Mouse (Mus musculus) ES-E14 (cell line): ENCODE results near the gene Adamtsl3. TPM values are rescaled to one million over a fixed set of nuclear protein-coding genes. Genes with fewer than 3 reads are reported as not detected.

Experiments used
- DNase-seq: peaks from one replicate; pipeline ENCODE4 v3.0.0-alpha.2; 2013; ENCODE audit warnings: low read depth, low spot score
- H3K27ac ChIP-seq: 2 replicates; pipeline ENCODE4 v1.5.1; 2012; ENCODE audit warnings: low read depth, mild to moderate bottlenecking, low read length, moderate library complexity, mixed read lengths; ENCODE audit not compliant: poor library complexity, insufficient read depth, severe bottlenecking
- H3K36me3 ChIP-seq: 2 replicates; pipeline ENCODE4 v1.6.1; 2012; ENCODE audit warnings: mild to moderate bottlenecking, low read length, moderate library complexity, mixed read lengths; ENCODE audit not compliant: control insufficient read depth, poor library complexity, insufficient read depth, severe bottlenecking
- H3K4me1 ChIP-seq, 2 experiments: fragments of 150-350 bp in 1 of 2; sonication (generic) in 1 of 2; 2 replicates each; pipeline ENCODE4 v1.6.1; 2012; ENCODE audit warnings: low read length in 2 of 2, mild to moderate bottlenecking in 1 of 2, mixed read lengths in 1 of 2; ENCODE audit not compliant: control insufficient read depth in 2 of 2, insufficient read depth in 2 of 2, poor library complexity in 1 of 2
- H3K4me3 ChIP-seq, 2 experiments: fragments of 150-350 bp in 1 of 2; sonication (generic) in 1 of 2; 2 replicates each; pipeline ENCODE4 v1.5.1; 2012; ENCODE audit warnings: low read length in 2 of 2, low read depth in 1 of 2, mild to moderate bottlenecking in 1 of 2, mixed read lengths in 1 of 2; ENCODE audit not compliant: insufficient read depth in 1 of 2, poor library complexity in 1 of 2, severe bottlenecking in 1 of 2
- H3K9ac ChIP-seq: 2 replicates; pipeline ENCODE4 v1.6.1; 2012; ENCODE audit warnings: low read depth, mild to moderate bottlenecking, low read length, mixed read lengths; ENCODE audit not compliant: poor library complexity, insufficient read depth, severe bottlenecking
- H3K9me3 ChIP-seq: fragments of 150-350 bp; sonication (generic); 2 replicates; pipeline ENCODE4 v1.6.1; 2012; ENCODE audit warnings: low read depth, mild to moderate bottlenecking, low read length; ENCODE audit not compliant: control insufficient read depth, insufficient read depth
- CHD2 ChIP-seq: IDR thresholded peaks from 2 replicates; pipeline ENCODE4 v1.6.1; 2014; ENCODE audit warnings: mild to moderate bottlenecking, low read depth, low read length, inconsistent platforms
- HCFC1 ChIP-seq: IDR thresholded peaks from 2 replicates; pipeline ENCODE4 v1.6.1; 2012; ENCODE audit warnings: low read length, inconsistent platforms, borderline replicate concordance; ENCODE audit not compliant: insufficient read depth
- MAFK ChIP-seq: IDR thresholded peaks from 2 replicates; pipeline ENCODE4 v1.6.1; 2014; ENCODE audit warnings: mild to moderate bottlenecking, low read depth, low read length, inconsistent platforms; ENCODE audit not compliant: insufficient read depth
- ZC3H11A ChIP-seq: IDR thresholded peaks from 2 replicates; pipeline ENCODE4 v1.6.1; 2012; ENCODE audit warnings: low read depth, mild to moderate bottlenecking, inconsistent platforms, low read length, borderline replicate concordance
- ZNF384 ChIP-seq: IDR thresholded peaks from 2 replicates; pipeline ENCODE4 v1.6.1; 2012; ENCODE audit warnings: low read depth, low read length, inconsistent platforms
- in situ Hi-C, 2 experiments: fragments of 600-800 bp; cut with MboI; formaldehyde crosslinking; loops; one replicate each; pipeline ENCODE4 v1.15.1; 2025; ENCODE audit warnings: low sequenced_read_pairs in 2 of 2, inconsistent platforms in 1 of 2; ENCODE audit not compliant: unreplicated experiment in 2 of 2
- total RNA-seq: library from RNA; depleted of rRNA; stranded (reverse); fragments of 300-350 nt; gene quantifications from 2 replicates; pipeline ENCODE4 v1.2.3, GENCODE M21; 2012

The Adamtsl3 gene
- total RNA-seq, 1 experiment: 0.71 TPM

DNA sequence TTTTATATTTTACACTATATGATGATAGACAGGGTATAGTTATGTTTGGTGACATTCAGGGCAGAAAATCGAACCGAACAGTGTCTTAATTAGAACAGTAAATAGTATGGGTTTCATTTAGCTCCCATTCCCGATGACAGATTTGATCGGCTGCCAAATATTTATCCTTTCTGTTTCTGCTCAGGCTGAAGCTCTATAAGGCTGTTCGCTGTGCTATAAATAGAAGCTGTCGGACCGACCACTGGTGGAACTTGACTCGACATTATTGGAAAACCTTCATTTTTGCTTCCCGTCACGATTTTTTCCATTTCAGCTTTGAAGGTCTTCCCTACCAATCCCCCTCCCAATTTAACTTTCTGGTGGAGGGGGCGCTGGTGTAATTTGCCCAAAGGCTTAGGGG, 89.9 kb downstream of the Adamtsl3 start:
- in situ Hi-C loops: no loop called here
- no peaks in the 10 kb centered on the region for H3K36me3 ChIP-seq
- TF ChIP-seq ZNF384 (no peak), MAFK (no peak), HCFC1 (no peak), ZC3H11A (no peak), CHD2 (no peak)
- H3K9me3 ChIP-seq: no peaks in the 10 kb centered on the region
- H3K27ac ChIP-seq: no peak overlapping the region
- no peak for DNase-seq
- H3K4me1 ChIP-seq: no peaks in the 10 kb centered on the region
- no peak overlapping the region for H3K9ac ChIP-seq
- H3K4me3 ChIP-seq: no peak overlapping the region

DNA sequence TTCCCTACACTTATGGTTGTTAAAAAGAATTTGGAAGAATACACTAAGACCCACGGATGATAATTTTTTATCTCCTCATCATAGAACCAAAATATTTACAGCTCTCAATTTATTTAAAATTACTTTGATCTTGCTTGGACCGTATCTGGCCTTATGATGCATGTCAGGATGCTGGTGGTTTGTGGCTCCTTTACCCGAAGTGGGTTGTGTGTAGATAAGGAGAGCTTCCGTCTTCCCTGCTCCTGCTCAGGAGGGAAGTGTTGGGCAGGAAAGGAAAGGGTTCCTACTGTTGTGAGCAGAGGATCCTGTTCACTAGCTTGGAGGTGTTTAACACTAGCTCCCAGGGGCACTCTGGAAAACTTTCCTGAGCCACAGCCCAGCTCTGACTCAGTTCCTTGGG, 94.0 kb downstream of the Adamtsl3 start:
- H3K4me3 ChIP-seq: no peak overlapping the region
- no peak overlapping the region for H3K27ac ChIP-seq
- no peak for DNase-seq
- no peaks in the 10 kb centered on the region for H3K36me3 ChIP-seq
- no peaks in the 10 kb centered on the region for H3K4me1 ChIP-seq
- in situ Hi-C loops: no loop called here
- no peaks in the 10 kb centered on the region for H3K9me3 ChIP-seq
- no peak overlapping the region for H3K9ac ChIP-seq
- TF ChIP-seq ZNF384 (no peak), MAFK (no peak), CHD2 (no peak), ZC3H11A (no peak), HCFC1 (no peak)

- in situ Hi-C loops: no loop called here
- no peaks in the 10 kb centered on the region for H3K4me1 ChIP-seq
Measured at GRCm38 (mm10) chr7:82431572-82431971, 96.1 kb downstream of the Adamtsl3 start.

DNA sequence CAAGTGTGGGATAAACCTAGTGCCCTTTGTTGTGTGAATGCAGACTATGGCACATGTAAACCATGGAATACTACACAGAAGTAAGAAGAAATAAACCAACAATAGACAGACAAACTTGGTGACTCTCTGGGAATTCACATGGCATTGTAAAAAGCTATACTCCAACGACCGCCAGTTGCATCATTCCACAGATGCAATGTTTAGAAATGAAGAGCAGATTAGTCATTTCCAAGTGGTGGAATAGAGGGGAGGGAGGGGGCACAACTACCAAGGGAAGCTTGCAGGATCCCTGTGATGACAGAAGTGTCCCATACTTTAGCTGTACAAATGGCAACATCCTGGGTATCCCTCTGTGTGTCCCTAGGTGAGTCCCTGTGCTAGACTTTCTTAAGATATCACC, 97.7 kb downstream of the Adamtsl3 start:
- no peaks in the 10 kb centered on the region for H3K9me3 ChIP-seq

More at GRCm38 (mm10) chr7:82431572-82431971, 96.1 kb downstream of the Adamtsl3 start:
- no peak overlapping the region for H3K9ac ChIP-seq
- no peaks in the 10 kb centered on the region for H3K9me3 ChIP-seq
- H3K36me3 ChIP-seq: no peaks in the 10 kb centered on the region
- DNase-seq: no peak
- TF ChIP-seq HCFC1: no peak
- no peak for TF ChIP-seq ZC3H11A
- no peak for TF ChIP-seq ZNF384
- no peak for TF ChIP-seq MAFK
- TF ChIP-seq CHD2: no peak
- H3K27ac ChIP-seq: no peak overlapping the region
- no peak overlapping the region for H3K4me3 ChIP-seq

DNA sequence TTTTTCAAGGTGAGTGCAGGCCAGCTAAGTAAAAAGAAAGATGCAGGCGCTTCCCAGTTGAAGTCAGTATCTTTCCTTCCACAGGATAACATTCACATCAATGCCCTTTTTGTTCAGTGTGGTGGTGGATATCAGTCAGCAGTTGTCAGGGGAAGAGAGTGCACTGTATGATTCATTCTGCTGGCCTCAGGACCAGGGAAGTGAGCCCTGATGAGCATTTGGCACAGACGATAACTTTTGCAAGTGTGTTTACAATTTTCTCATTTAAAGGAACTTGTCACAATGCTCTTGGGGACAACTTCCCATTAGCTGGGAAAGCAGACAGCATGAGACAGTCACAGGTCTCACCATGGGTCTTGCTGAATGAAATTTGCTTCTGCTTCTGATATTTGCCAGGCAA, 122.9 kb downstream of the Adamtsl3 start:
- in situ Hi-C loops: no loop called here

More for the DNA sequence above, 97.7 kb downstream of the Adamtsl3 start:
- in situ Hi-C loops: no loop called here
- H3K4me3 ChIP-seq: no peak overlapping the region
- no peaks in the 10 kb centered on the region for H3K4me1 ChIP-seq
- no peaks in the 10 kb centered on the region for H3K36me3 ChIP-seq
- DNase-seq: no peak
- no peak overlapping the region for H3K9ac ChIP-seq
- no peak overlapping the region for H3K27ac ChIP-seq
- TF ChIP-seq ZNF384: no peak
- no peak for TF ChIP-seq CHD2
- no peak for TF ChIP-seq ZC3H11A
- no peak for TF ChIP-seq MAFK
- no peak for TF ChIP-seq HCFC1

More for the DNA sequence above, 122.9 kb downstream of the Adamtsl3 start:
- no peak overlapping the region for H3K9ac ChIP-seq
- no peak for TF ChIP-seq HCFC1
- no peak for TF ChIP-seq CHD2
- no peak for TF ChIP-seq ZNF384
- no peak for TF ChIP-seq ZC3H11A
- no peak for TF ChIP-seq MAFK
- no peak for DNase-seq
- H3K4me3 ChIP-seq: no peak overlapping the region
- no peaks in the 10 kb centered on the region for H3K9me3 ChIP-seq
- no peaks in the 10 kb centered on the region for H3K4me1 ChIP-seq
- no peak overlapping the region for H3K27ac ChIP-seq
- H3K36me3 ChIP-seq: no peaks in the 10 kb centered on the region
